ENCODE assay signal across 11 mouse cellular contexts in the genomic region with DNA sequence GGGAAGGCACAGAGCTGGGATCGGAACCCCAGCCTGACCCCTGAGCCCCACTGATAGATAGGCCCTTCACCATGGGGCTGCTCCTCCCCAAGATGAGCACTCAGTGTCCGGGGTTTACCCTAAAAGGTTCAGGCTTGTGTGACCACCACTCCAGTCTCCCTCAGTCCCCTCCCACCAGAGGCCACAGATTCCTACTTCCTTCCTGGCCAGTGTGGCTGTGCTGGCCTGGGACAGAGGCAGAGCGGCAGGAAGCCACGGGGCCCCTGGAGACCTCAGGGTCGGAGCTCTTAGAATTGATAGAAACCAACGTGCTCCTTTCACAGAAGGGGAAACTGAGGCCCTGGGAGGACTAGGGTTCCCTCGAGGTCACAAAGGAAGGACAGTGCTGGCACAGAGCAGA. TPM values are rescaled to one million over a fixed set of nuclear protein-coding genes. Genes with fewer than 3 reads are reported as not detected.
A peak's percentile ranks its signal among the peaks of the same experiment; 100 is the strongest.
DNase-seq lines count a peak whose midpoint lies in the region; ATAC-seq lines count a peak whose summit lies in the region.
"Had no signal": no experiment of that assay in that cellular context is flagged by ENCODE, and none has a peak within 500 bp of the region (broad histone marks: within the 10 kb centered on the region; RNA-seq: fewer than 3 reads in every experiment).

No protein-coding gene starts in this region.

- no peak overlapping the region for H3K4me3 ChIP-seq in hindbrain, embryonic 13.5 days
- no peak overlapping the region for H3K4me3 ChIP-seq in hindbrain, embryonic 14.5 days (replicated peaks; ENCODE audit: low read length)
- no peak overlapping the region for H3K4me3 ChIP-seq in embryonic facial prominence, embryonic 10.5 days
- no peak overlapping the region for H3K4me3 ChIP-seq in kidney, embryonic 16.5 days (ENCODE audit: low read length)

- no peaks in the 10 kb centered on the region for H3K36me3 ChIP-seq in hindbrain, embryonic 13.5 days
- no peaks in the 10 kb centered on the region for H3K36me3 ChIP-seq in hindbrain, embryonic 14.5 days (replicated peaks; ENCODE audit: control insufficient read depth, insufficient read depth)
- no peaks in the 10 kb centered on the region for H3K36me3 ChIP-seq in embryonic facial prominence, embryonic 10.5 days (replicated peaks)
- H3K36me3 ChIP-seq in kidney, embryonic 16.5 days (ENCODE audit: insufficient read depth, low read length): no peaks in the 10 kb centered on the region
- H3K36me3 ChIP-seq: G1E had no signal

- no peak overlapping the region for H3K4me2 ChIP-seq in hindbrain, embryonic 13.5 days
- no peak overlapping the region for H3K4me2 ChIP-seq in hindbrain, embryonic 14.5 days (replicated peaks)
- H3K4me2 ChIP-seq in kidney, embryonic 16.5 days (replicated peaks; ENCODE audit: low read depth, low read length): no peak overlapping the region

- DNase-seq in hindbrain, embryonic 14.5 days (ENCODE audit: low spot score): no peak
- peak; percentile 43 for DNase-seq in 3134 (ENCODE audit: extremely low read depth, insufficient read length, low spot score)
- DNase-seq in embryonic facial prominence, embryonic 10.5 days (ENCODE audit: low spot score): no peak
- no peak for DNase-seq in retina, embryonic 14.5 days (ENCODE audit: low spot score)
- DNase-seq in gastrocnemius, postnatal 4 days (ENCODE audit: low spot score in 2 of 2): no peak
- DNase-seq: cerebellum, adult 8-10 months; thymus, postnatal 25 days had no signal

- H3K9ac ChIP-seq in hindbrain, embryonic 13.5 days: 0 out of 2 replicates have a peak overlapping the region, but pooled peaks have one; percentile 11
- no peak overlapping the region for H3K9ac ChIP-seq in hindbrain, embryonic 14.5 days
- no peak overlapping the region; the same call in none of the 2 replicates for H3K9ac ChIP-seq in kidney, embryonic 16.5 days (replicated peaks; ENCODE audit: low read length)

- H3K27ac ChIP-seq in hindbrain, embryonic 13.5 days: no peak overlapping the region
- no peak overlapping the region for H3K27ac ChIP-seq in hindbrain, embryonic 14.5 days
- H3K27ac ChIP-seq in embryonic facial prominence, embryonic 10.5 days (replicated peaks): peak overlapping the region; percentile 80
- peak overlapping the region; percentile 73 for H3K27ac ChIP-seq in kidney, embryonic 16.5 days (ENCODE audit: low read length)

- H3K4me1 ChIP-seq in hindbrain, embryonic 13.5 days (replicated peaks): peaks cover 36% of the 10 kb centered on the region
- H3K4me1 ChIP-seq in hindbrain, embryonic 14.5 days (replicated peaks; ENCODE audit: control insufficient read depth, insufficient read depth, low read length): peaks cover 17% of the 10 kb centered on the region
- peaks cover 56% of the 10 kb centered on the region for H3K4me1 ChIP-seq in embryonic facial prominence, embryonic 10.5 days
- H3K4me1 ChIP-seq in kidney, embryonic 16.5 days (ENCODE audit: insufficient read depth, low read length): peaks cover 57% of the 10 kb centered on the region

- H3K9me3 ChIP-seq in hindbrain, embryonic 13.5 days: no peaks in the 10 kb centered on the region
- no peaks in the 10 kb centered on the region for H3K9me3 ChIP-seq in hindbrain, embryonic 14.5 days (ENCODE audit: control insufficient read depth, low read length)
- no peaks in the 10 kb centered on the region for H3K9me3 ChIP-seq in embryonic facial prominence, embryonic 10.5 days
- H3K9me3 ChIP-seq in kidney, embryonic 16.5 days (ENCODE audit: low read length): no peaks in the 10 kb centered on the region
- H3K9me3 ChIP-seq: G1E had no signal

- ATAC-seq in hindbrain, embryonic 13.5 days (ENCODE audit: low FRiP score): no peak
- no peak for ATAC-seq in hindbrain, embryonic 14.5 days (ENCODE audit: low FRiP score)
- no peak for ATAC-seq in kidney, embryonic 16.5 days (ENCODE audit: low FRiP score, low TSS enrichment)
- ATAC-seq in frontal cortex, adult (ENCODE audit: low TSS enrichment): no peak

- H3K27me3 ChIP-seq in hindbrain, embryonic 13.5 days: no peaks in the 10 kb centered on the region
- no peaks in the 10 kb centered on the region for H3K27me3 ChIP-seq in hindbrain, embryonic 14.5 days (ENCODE audit: control insufficient read depth, insufficient read depth, low read length)
- H3K27me3 ChIP-seq in embryonic facial prominence, embryonic 10.5 days (replicated peaks; ENCODE audit: low read depth, poor library complexity, severe bottlenecking): no peaks in the 10 kb centered on the region
- H3K27me3 ChIP-seq in kidney, embryonic 16.5 days (ENCODE audit: insufficient read depth, low read length): no peaks in the 10 kb centered on the region

- WGBS in hindbrain, embryonic 13.5 days: 48% methylated on average over 7 of the region's 7 CpGs
- WGBS in hindbrain, embryonic 14.5 days: 41% methylated on average over 7 of the region's 7 CpGs
- WGBS in embryonic facial prominence, embryonic 10.5 days: 28% methylated on average over 7 of the region's 7 CpGs
- 27% methylated on average over 7 of the region's 7 CpGs for WGBS in kidney, embryonic 16.5 days

RNA-seq across cellular contexts. Expression of gene Arhgef10l, which starts 3.4 kb away (rescaled TPM):
- polyA plus RNA-seq in hindbrain, embryonic 13.5 days (2015; fragmentation: Nextera tagmentation; extraction: Ambion mirVana): 23.2 and 23.8 TPM in 2 replicates
- 19.6 and 21.9 TPM in 2 replicates for polyA plus RNA-seq in hindbrain, embryonic 14.5 days (2014; fragmentation: Nextera tagmentation; extraction: Ambion mirVana)
- polyA plus RNA-seq in embryonic facial prominence, embryonic 10.5 days (2016; fragmentation: Nextera tagmentation; extraction: Ambion mirVana): 17.9 and 18.2 TPM in 2 replicates
- 25.4 and 27.7 TPM in 2 replicates for polyA plus RNA-seq in kidney, embryonic 16.5 days (2015; fragmentation: Nextera tagmentation; extraction: Ambion mirVana)
- 10 to 100 TPM; 53.6 to 54.6 TPM for total RNA-seq in gastrocnemius, postnatal 4 days (2021)

RNA-seq across cellular contexts. Expression of gene Rcc2, which starts 37.9 kb away (rescaled TPM):
- 13.8 and 15.7 TPM in 2 replicates for polyA plus RNA-seq in hindbrain, embryonic 13.5 days (2015; fragmentation: Nextera tagmentation; extraction: Ambion mirVana)
- polyA plus RNA-seq in hindbrain, embryonic 14.5 days (2014; fragmentation: Nextera tagmentation; extraction: Ambion mirVana): 13.3 and 13.8 TPM in 2 replicates
- polyA plus RNA-seq in embryonic facial prominence, embryonic 10.5 days (2016; fragmentation: Nextera tagmentation; extraction: Ambion mirVana): 54.4 and 59.8 TPM in 2 replicates
- 19.5 and 21.0 TPM in 2 replicates for polyA plus RNA-seq in kidney, embryonic 16.5 days (2015; fragmentation: Nextera tagmentation; extraction: Ambion mirVana)
- 10 to 100 TPM; 43.3 to 44.1 TPM for total RNA-seq in gastrocnemius, postnatal 4 days (2021)

Comparison
In these comparisons a context has a peak if more than half of its experiments do, and no peak if none do; other contexts are left out.
1. H3K27ac ChIP-seq: peak in embryonic facial prominence, embryonic 10.5 days (single experiment) and kidney, embryonic 16.5 days (single experiment); none in hindbrain, embryonic 13.5 days (single experiment) and hindbrain, embryonic 14.5 days (single experiment).